Mouse (Mus musculus) lung, postnatal 0 days (tissue): ENCODE measurements at regions not wholly inside any gene's neighbourhood (a gene's known extent, or its start where the extent isn't known, plus 50 kb on each side); places are given as distances from the start of the nearest gene placed in this dataset.

Source experiments
- CTCF ChIP-seq: IDR thresholded peaks from 2 replicates; pipeline ENCODE4 v1.5.1; 2016; ENCODE audit warnings: antibody characterized with exemption, mild to moderate bottlenecking
- EP300 ChIP-seq: IDR thresholded peaks from 2 replicates; pipeline ENCODE4 v1.6.1; 2016; ENCODE audit warnings: antibody characterized with exemption, mild to moderate bottlenecking, control low read depth

GRCm38 (mm10) chr13:16678246-16679024, 666.8 kb downstream of the Inhba start:
- no peak for TF ChIP-seq CTCF
- TF ChIP-seq EP300, result no peak
